Mouse (Mus musculus) heart, postnatal 25 days (tissue): ENCODE results near the gene Gm21981. TPM values are rescaled to one million over a fixed set of nuclear protein-coding genes. Genes with fewer than 3 reads are reported as not detected.

Experiments used
- DNase-seq: peaks from one replicate; pipeline ENCODE4 v3.0.0; 2022; ENCODE audit warnings: low spot score
- intact Hi-C: fragments of 180-260 bp; cut with DNase I; formaldehyde crosslinking; loops from one replicate; pipeline ENCODE4 v1.15.1; 2025
- total RNA-seq, 2 experiments: library from RNA; stranded (reverse); gene quantifications; 2 replicates each; pipeline ENCODE4 v1.2.3; 2021

The Gm21981 gene
- 1 to 10 TPM in 1 of 2 experiments, under 1 TPM in 1; 0.55 to 1.0 TPM for total RNA-seq

DNA sequence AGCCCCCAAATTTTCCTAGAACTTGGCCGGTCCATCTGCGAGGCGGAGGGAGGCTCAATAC, at the start of gene Gm21981:
TSS of gene Gm21981 (minus strand) at position 14 of the 61 bp plus-strand sequence.
- no peak for DNase-seq
- intact Hi-C loops, result loop anchor here (5.0 kb wide), 1 partner anchor 182 kb away; no protein-coding TSS in a partner anchor

- DNase-seq, result no peak
- intact Hi-C loops, result loop anchor here (5.0 kb wide), 1 partner anchor 119 kb away; no protein-coding TSS in a partner anchor
These were observed 48.9 kb upstream of the Gm21981 start for GRCm38 (mm10) chr17:47742991-47743734.

- no peak for DNase-seq
- intact Hi-C loops, result loop anchor here (5.0 kb wide), 1 partner anchor 122 kb away; no protein-coding TSS in a partner anchor
These were observed 45.9 kb upstream of the Gm21981 start for GRCm38 (mm10) chr17:47740186-47740585.

DNA sequence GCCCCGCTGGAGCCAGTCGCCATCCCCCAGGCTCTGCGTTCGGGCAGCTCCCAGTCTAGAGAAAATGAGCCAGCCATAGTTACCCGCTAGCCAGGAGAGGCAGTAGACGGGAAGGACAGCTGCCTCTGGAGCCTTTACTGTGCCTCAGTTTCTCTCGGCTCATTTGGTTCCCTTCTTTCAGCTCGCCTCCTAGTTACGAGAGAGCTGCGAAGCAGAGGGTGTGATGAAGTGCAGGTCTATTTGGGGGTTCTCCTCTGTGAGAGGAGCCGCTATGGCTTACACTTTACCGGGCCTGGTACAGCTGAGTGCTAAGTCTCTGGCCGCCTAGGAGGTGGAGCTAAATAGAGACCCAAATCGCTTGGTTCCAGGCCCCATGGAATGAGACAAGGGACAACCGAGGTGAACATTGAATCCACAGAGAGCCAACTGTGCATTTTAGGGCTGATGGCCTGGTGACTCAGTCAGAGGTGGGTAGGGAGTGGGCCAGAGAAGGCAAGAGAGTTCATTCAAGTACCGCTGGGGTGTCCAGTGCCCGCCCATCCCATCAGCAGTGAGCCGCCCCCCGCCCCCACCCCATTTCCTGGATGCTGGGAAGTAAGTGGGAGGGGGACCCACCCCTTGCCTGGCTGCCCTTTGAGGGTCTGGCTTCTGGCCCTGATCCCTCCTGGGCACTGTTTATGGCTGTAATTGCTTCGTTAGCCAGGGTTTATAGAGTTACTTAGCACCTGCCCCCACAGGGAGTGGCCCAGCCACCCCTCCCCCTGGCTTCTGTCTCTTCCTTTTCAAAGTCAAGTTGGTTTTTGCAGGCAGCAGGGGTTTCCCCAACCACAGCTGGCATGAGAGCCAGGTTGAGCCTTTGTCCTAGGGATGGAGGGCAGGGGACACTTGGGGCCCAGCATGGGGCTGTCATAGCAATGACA, 44.9 kb upstream of the Gm21981 start:
- intact Hi-C loops, result no loop called here

DNA sequence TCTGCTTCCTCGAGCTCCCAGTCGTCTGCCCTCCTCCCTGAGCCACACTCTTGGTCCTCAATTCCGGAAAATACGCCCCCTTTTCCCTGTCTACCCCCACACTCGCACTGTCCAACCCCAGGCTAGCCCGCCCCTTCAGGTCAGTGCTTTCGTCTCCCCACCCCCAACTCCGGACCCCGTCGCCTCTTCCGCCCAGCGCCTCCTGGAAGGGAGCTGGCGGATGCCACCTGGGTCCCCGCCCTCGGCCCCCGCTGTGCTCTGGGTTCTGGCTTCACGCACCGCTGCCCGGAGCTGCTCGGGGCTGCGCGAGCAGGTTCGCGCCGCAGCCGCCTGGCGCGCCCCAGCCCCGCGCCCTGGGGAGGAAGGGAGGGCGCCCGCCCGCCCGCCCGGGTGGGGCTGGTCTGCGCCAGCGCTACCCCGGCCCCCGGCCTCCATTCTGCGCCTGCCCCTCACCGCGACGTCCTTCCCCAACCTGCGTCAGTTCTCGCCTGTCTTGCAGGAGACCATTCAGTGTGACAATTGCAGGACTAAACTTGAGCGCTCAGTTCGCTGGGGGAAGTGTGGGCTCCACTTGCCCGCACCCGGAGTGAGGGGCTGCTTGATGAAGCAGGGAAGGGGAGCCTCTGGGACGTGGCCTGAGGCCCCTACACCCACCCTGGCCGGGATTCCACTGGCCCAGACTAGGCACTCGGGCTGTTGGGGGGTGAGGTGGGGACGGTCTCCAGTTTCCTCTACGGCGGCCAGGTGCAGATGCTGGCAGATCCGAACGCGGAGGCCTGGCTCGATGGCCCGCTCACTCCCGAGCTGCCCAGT, 44.0 kb upstream of the Gm21981 start:
- DNase-seq, result peak; percentile 34

More for the DNA sequence above, 44.9 kb upstream of the Gm21981 start:
- DNase-seq, result no peak

GRCm38 (mm10) chr17:47737271-47738065, 43.2 kb upstream of the Gm21981 start:
- DNase-seq, result peak; percentile 90
- intact Hi-C loops, result no loop called here

More for the DNA sequence above, 44.0 kb upstream of the Gm21981 start:
- intact Hi-C loops, result no loop called here

- intact Hi-C loops, result no loop called here
- peak; percentile 93 for DNase-seq
These were observed 42.6 kb upstream of the Gm21981 start, which contains the start of gene Tfeb for GRCm38 (mm10) chr17:47736856-47737255. Gene Tfeb, plus strand, starts transcription at chr17:47737030.

DNA sequence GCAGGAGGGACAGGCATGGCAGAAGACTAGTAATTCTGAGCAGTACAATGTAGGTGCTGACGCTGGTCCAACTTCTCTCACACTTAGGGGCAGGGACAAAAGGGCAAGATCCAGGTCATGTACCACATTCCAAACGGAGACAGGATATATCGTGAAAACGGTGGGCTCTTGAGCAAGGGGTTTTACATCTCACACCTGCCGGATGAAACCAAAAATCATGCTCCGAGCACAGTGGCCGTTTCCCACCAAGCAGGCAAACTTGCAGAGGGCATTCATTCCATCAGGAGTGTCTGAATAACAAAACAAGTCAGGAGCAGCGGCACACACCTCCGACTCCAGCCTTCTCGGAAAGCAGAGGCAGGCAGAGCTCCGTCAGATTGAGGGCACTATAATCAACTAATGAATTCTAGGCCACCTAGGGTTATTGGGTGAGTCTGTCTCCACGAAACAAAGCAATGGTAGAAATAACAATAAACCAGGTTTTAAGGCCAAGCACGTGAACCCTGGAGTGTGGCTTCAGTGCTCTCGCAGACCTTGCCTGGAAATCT, 41.4 kb upstream of the Gm21981 start:
- intact Hi-C loops, result no loop called here
- DNase-seq, result no peak

GRCm38 (mm10) chr17:47730633-47731575, 36.6 kb upstream of the Gm21981 start:
- intact Hi-C loops, result no loop called here

GRCm38 (mm10) chr17:47726566-47726965, 32.3 kb upstream of the Gm21981 start, which contains the start of gene Pgc:
Gene Pgc, plus strand, starts transcription at chr17:47726842.
- no peak for DNase-seq
- intact Hi-C loops, result no loop called here

More at GRCm38 (mm10) chr17:47730633-47731575, 36.6 kb upstream of the Gm21981 start:
- DNase-seq, result no peak

DNA sequence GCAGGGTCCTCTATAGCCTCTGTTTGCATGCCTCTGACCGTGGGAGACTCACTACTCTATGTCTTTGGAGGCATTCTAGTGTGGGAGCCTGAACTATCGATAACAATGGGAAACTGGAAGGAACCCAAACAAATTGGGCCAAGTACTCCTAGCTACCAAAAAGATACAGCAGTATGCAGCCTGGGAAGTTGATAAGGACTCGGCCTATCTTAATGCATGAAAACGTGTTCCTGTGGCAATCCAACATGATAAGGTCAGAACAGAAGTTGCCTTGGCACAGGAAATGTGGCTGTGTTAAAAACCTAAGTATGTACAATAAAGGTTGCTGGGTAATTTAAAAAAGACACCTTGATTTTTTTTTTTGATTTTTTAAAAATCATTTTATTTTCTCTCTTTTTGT, 26.9 kb upstream of the Gm21981 start:
- intact Hi-C loops, result no loop called here
- DNase-seq, result no peak

GRCm38 (mm10) chr17:47715037-47715436, 20.8 kb upstream of the Gm21981 start:
- no peak for DNase-seq
- intact Hi-C loops, result no loop called here

- intact Hi-C loops, result no loop called here
- DNase-seq, result no peak
These were observed 18.8 kb upstream of the Gm21981 start for GRCm38 (mm10) chr17:47712889-47713571.

- intact Hi-C loops, result no loop called here
- DNase-seq, result no peak
These were observed 17.6 kb upstream of the Gm21981 start for GRCm38 (mm10) chr17:47711883-47712282.

GRCm38 (mm10) chr17:47710036-47710435, 15.8 kb upstream of the Gm21981 start:
- intact Hi-C loops, result no loop called here
- no peak for DNase-seq

DNA sequence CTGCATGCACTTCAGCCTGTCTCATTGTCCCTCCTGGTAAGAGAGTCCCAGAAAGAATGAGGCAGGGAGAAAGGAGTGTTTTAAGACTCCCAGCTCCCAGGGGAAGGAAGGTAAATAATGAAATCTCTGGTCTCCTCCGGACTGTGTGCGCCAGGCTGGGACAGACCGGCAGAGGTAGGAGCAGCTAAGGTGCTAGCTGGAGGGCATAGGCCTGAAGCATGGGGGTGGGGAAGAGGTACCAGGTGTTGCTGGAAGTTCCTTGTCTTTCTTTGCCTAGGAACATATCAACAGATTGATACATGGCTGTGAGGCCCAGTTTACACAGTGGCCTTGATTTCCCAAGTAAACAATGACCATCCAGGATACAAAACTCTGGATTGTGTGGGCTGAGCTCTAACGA, 14.7 kb upstream of the Gm21981 start:
- no peak for DNase-seq
- intact Hi-C loops, result no loop called here

DNA sequence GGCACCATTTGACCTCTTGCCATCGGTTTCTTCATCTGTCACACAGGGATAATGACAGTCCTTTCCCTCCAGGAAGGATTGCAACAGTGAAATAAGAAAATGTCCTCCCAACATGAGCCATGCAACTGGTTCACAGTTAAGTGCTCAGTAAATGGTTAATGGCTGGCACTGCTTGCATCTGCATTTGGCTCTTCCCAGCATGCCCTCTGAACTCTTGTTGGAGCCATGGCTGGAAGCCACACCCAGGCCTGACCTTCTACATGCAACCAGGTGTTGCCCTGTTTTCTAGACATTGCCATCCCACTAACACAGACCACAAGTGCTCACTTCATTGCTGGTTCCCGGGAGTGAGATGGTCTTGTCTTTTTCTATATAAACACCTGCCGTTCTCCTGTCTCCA, 13.7 kb upstream of the Gm21981 start:
- intact Hi-C loops, result no loop called here

DNA sequence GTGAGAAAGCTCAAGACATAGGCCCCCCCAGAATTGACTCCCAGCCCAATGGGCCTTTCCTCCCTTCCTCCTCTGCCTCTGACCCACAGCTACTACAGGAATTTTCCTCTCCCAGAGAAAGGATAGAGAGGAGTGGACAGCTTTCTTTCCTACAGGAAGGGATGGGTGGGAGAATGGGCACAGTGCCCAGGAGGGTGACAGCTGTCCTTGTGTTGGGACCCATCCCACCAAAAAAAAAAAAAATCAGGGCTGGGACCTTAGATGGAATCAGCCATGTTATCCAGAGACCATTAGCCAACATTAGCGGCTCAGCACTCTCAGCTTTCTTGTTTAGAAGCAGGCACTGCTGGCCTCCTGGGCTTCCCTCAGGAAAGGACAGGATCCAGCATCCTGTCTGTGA, 11.9 kb upstream of the Gm21981 start:
- DNase-seq, result no peak
- intact Hi-C loops, result no loop called here

More for the DNA sequence above, 13.7 kb upstream of the Gm21981 start:
- no peak for DNase-seq
